Mouse (Mus musculus) liver, embryonic 14.5 days (tissue): ENCODE results near the gene Slc25a10.

Experiments
- CTCF ChIP-seq: IDR thresholded peaks from 2 replicates; pipeline ENCODE4 v1.5.1; 2016; ENCODE audit warnings: antibody characterized with exemption, low read depth, control low read depth
- EP300 ChIP-seq: IDR thresholded peaks from 2 replicates; pipeline ENCODE4 v1.6.1; 2016; ENCODE audit warnings: antibody characterized with exemption, low read depth

- no peak for TF ChIP-seq CTCF
- no peak for TF ChIP-seq EP300
Measured at GRCm38 (mm10) chr11:120491317-120492023, at the start of gene Slc25a10.
